Mouse (Mus musculus) ES-Bruce4 (cell line): ENCODE data around the gene Zbtb20. TPM values are rescaled to one million over a fixed set of nuclear protein-coding genes. Genes with fewer than 3 reads are reported as not detected.

Source experiments
- H3K27ac ChIP-seq: 2 replicates; pipeline ENCODE4 v1.5.1; 2012; ENCODE audit warnings: low read length, inconsistent platforms; ENCODE audit not compliant: insufficient read depth
- H3K27me3 ChIP-seq: 2 replicates; pipeline ENCODE4 v1.6.1; 2012; ENCODE audit warnings: mild to moderate bottlenecking, low read length, inconsistent platforms; ENCODE audit not compliant: control insufficient read depth, poor library complexity, insufficient read depth, severe bottlenecking
- H3K36me3 ChIP-seq: 2 replicates; pipeline ENCODE4 v1.6.1; 2012; ENCODE audit warnings: inconsistent platforms, mild to moderate bottlenecking, low read length, moderate library complexity; ENCODE audit not compliant: control insufficient read depth, poor library complexity, insufficient read depth, severe bottlenecking
- H3K4me1 ChIP-seq: one replicate; pipeline ENCODE4 v1.8.1; 2011; ENCODE audit warnings: low read length; ENCODE audit not compliant: control insufficient read depth, insufficient read depth
- H3K4me3 ChIP-seq: 2 replicates; pipeline ENCODE4 v1.5.1; 2011; ENCODE audit warnings: low read depth, mild to moderate bottlenecking, low read length
- H3K9ac ChIP-seq: 2 replicates; pipeline ENCODE4 v1.6.1; 2012; ENCODE audit warnings: low read depth, mild to moderate bottlenecking, inconsistent platforms; ENCODE audit not compliant: poor library complexity, severe bottlenecking
- H3K9me3 ChIP-seq: replicated peaks from 2 replicates; pipeline ENCODE4 v1.6.1; 2012; ENCODE audit warnings: mild to moderate bottlenecking, low read length, inconsistent platforms; ENCODE audit not compliant: control insufficient read depth, poor library complexity, insufficient read depth, severe bottlenecking
- CTCF ChIP-seq: IDR thresholded peaks from one replicate; pipeline ENCODE4 v1.8.1; 2011; ENCODE audit warnings: low read depth, low read length
- EP300 ChIP-seq: IDR thresholded peaks from 2 replicates; pipeline ENCODE4 v1.6.1; 2011; ENCODE audit warnings: low read depth, low read length; ENCODE audit not compliant: insufficient read depth
- POLR2A ChIP-seq: IDR thresholded peaks from one replicate; pipeline ENCODE4 v1.8.1; 2011; ENCODE audit warnings: low read length; ENCODE audit not compliant: insufficient read depth
- polyA plus RNA-seq: library from polyadenylated mRNA; stranded (reverse); fragments of >200 nt; gene quantifications from 2 replicates; pipeline ENCODE4 v1.2.4, GENCODE M21; 2011; ENCODE audit warnings: low read depth; ENCODE audit not compliant: missing spikeins, insufficient read depth, insufficient read length

The Zbtb20 gene
- polyA plus RNA-seq, 1 experiment: 9.9 TPM

GRCm38 (mm10) chr16:43407594-43408142 lies 532.0 kb downstream of the Zbtb20 start:
- H3K27ac ChIP-seq: no peak overlapping the region
- no peaks in the 10 kb centered on the region for H3K36me3 ChIP-seq
- H3K4me3 ChIP-seq: no peak overlapping the region
- no peaks in the 10 kb centered on the region for H3K4me1 ChIP-seq
- H3K27me3 ChIP-seq: no peaks in the 10 kb centered on the region
- TF ChIP-seq EP300 (no peak), POLR2A (no peak), CTCF (no peak)
- H3K9ac ChIP-seq: no peak overlapping the region
- H3K9me3 ChIP-seq: no peaks in the 10 kb centered on the region

- Histone ChIP-seq H3K27me3 (no peaks in the 10 kb centered on the region), H3K4me3 (no peak overlapping the region), H3K9ac (no peak overlapping the region), H3K4me1 (no peaks in the 10 kb centered on the region), H3K36me3 (no peaks in the 10 kb centered on the region), H3K9me3 (no peaks in the 10 kb centered on the region), H3K27ac (no peak overlapping the region)
- no peak for TF ChIP-seq EP300
- no peak for TF ChIP-seq POLR2A
- TF ChIP-seq CTCF: no peak
Observed at GRCm38 (mm10) chr16:43408622-43409021, 532.9 kb downstream of the Zbtb20 start.

DNA sequence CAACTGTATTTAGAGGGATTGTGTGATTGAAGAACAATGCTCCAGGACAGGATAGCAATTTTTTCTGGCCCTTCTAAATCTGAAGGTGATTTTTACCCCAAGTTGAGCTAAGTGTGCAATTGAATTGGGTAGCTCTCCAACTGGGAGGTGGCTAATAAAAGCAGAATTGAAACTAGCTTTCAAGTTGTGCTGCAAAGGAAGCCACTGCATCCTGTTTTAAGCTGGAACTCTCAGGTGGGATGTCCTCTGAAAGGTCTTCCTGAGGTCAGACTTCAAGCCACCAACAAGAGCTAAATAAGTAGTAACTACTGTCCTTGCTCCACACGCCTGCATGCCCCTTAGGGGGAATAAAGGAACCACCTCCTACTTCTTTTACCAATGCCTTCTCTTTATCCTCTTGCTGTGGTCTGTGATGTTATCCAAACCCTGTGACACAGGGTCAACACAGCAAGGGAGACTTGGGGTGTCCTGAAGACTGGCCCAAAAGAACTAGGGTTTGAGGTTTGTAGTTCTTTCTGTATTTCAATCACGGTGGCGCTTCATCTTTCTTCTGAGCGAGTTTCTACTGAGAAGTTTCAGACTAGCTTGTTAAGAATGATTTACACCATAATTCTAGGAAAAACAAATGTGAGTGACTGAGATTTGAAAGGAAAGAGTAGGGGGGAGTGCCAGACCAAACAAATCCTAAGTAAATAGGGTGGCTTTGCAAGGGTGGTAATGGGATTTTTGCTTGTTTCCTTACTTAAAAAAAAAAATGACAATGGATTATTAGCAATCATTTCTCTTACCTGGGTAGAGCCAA lies 533.6 kb downstream of the Zbtb20 start:
- H3K27ac ChIP-seq: no peak overlapping the region
- H3K36me3 ChIP-seq: no peaks in the 10 kb centered on the region
- no peaks in the 10 kb centered on the region for H3K27me3 ChIP-seq
- H3K9me3 ChIP-seq: no peaks in the 10 kb centered on the region
- H3K4me1 ChIP-seq: no peaks in the 10 kb centered on the region
- no peak overlapping the region for H3K4me3 ChIP-seq
- TF ChIP-seq POLR2A (no peak), EP300 (no peak), CTCF (no peak)
- H3K9ac ChIP-seq: no peak overlapping the region

DNA sequence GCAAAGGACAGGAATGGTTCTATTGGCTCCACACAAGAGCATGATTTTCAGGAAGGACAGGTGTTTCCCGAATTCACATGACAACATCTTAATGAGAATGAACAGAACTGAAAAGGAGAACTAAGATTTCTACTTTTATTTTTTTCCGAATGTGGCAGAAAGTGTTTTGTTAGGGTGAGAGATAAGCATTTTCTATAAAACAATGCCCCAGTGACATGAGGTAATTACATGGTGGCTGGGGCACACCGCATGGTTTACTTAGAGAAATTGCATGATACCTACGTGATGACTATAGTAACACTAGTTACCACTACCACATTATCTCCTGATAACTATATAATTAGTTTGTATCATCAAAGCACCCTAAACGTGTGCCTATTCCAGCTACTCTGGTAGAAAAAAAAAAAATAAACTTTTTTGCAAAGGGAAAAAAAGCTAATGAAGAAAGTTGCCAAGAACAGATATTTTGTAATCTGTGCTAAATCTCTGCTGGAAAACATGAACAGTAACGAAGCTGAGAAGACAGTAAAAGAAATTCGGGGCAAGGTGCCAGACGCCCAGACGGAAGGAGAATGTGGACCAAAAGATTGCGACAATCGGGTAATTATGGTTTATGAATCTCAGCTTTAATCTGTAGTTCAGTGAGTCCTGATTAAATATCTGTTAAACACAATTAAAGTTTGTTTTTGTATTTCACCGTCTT lies 534.4 kb downstream of the Zbtb20 start:
- no peaks in the 10 kb centered on the region for H3K27me3 ChIP-seq
- H3K4me3 ChIP-seq: no peak overlapping the region
- no peak overlapping the region for H3K27ac ChIP-seq
- no peaks in the 10 kb centered on the region for H3K36me3 ChIP-seq
- no peak overlapping the region for H3K9ac ChIP-seq
- H3K4me1 ChIP-seq: no peaks in the 10 kb centered on the region
- TF ChIP-seq EP300: no peak
- TF ChIP-seq CTCF: no peak
- TF ChIP-seq POLR2A: no peak
- no peaks in the 10 kb centered on the region for H3K9me3 ChIP-seq

DNA sequence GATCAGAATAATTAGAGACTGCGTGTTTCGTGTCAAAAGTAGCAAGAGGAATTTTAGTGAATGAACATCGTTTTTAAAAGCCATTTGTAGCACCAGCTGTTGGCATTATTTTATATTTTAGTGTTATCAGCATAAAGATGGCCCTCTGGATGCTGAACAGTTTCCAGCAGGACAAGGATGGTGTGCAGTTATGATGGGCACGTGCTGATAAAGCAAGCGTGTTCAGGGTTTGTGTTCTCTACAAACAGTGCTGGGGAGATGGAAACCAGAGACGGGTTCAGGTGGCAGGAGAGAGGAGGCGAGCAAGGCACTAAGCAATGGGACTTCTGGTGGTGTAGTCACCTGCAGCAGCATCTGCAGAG lies 534.9 kb downstream of the Zbtb20 start:
- no peaks in the 10 kb centered on the region for H3K36me3 ChIP-seq
- H3K27me3 ChIP-seq: no peaks in the 10 kb centered on the region
- H3K9ac ChIP-seq: no peak overlapping the region
- no peak for TF ChIP-seq EP300
- TF ChIP-seq CTCF: no peak
- no peak for TF ChIP-seq POLR2A
- H3K4me3 ChIP-seq: no peak overlapping the region
- no peaks in the 10 kb centered on the region for H3K4me1 ChIP-seq
- no peak overlapping the region for H3K27ac ChIP-seq
- no peaks in the 10 kb centered on the region for H3K9me3 ChIP-seq

GRCm38 (mm10) chr16:43415864-43416263 lies 540.2 kb downstream of the Zbtb20 start:
- no peaks in the 10 kb centered on the region for H3K27me3 ChIP-seq
- TF ChIP-seq EP300: no peak
- no peak for TF ChIP-seq POLR2A
- TF ChIP-seq CTCF: no peak
- H3K36me3 ChIP-seq: no peaks in the 10 kb centered on the region
- H3K9me3 ChIP-seq: no peaks in the 10 kb centered on the region
- H3K27ac ChIP-seq: no peak overlapping the region
- H3K4me1 ChIP-seq: no peaks in the 10 kb centered on the region
- no peak overlapping the region for H3K9ac ChIP-seq
- no peak overlapping the region for H3K4me3 ChIP-seq
